Mouse (Mus musculus): ENCODE data around the gene Trim41. TPM values are rescaled to one million over a fixed set of nuclear protein-coding genes. Genes with fewer than 3 reads are reported as not detected.
A peak's percentile ranks its signal among the peaks of the same experiment; 100 is the strongest.

The Trim41 gene
- total RNA-seq, 1 experiment from 2014 or later = 59.4 TPM

GRCm38 (mm10) chr11:48774443-48775298 lies 42.5 kb downstream of the Trim41 start:
- ATAC-seq (replicated peaks; ENCODE audit: insufficient number of reproducible peaks, low FRiP score, low TSS enrichment, poor library complexity, severe bottlenecking) = 0 out of 2 replicates have a peak, but pooled peaks have one; percentile 3

DNA sequence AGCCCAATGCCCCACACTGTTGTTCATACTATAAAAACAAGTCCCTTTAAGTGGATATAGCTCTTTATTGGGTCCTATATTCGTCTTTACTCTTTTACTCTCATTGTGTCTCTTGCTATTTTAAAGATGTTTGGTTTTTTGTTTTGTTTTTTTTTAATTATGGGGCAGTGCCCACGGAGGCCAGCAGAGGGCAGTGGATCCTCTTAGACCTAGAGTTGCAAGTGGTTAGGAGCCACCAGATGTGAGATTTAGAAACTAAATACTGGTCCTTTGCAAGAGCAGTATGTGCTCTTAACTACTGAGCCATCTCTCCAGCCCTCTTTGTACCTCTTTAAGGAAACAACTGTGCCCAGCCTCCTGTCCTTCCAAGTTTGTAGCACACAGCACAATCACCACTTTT lies 45.5 kb downstream of the Trim41 start:
- no peak; the same call in 1 of the 2 replicates for ATAC-seq (replicated peaks; ENCODE audit: insufficient number of reproducible peaks, low FRiP score, low TSS enrichment, poor library complexity, severe bottlenecking)

- peak; percentile 18; the same call in 1 of the 2 replicates for ATAC-seq (replicated peaks; ENCODE audit: insufficient number of reproducible peaks, low FRiP score, low TSS enrichment, poor library complexity, severe bottlenecking)
These were observed 49.8 kb downstream of the Trim41 start for GRCm38 (mm10) chr11:48767195-48767876.

GRCm38 (mm10) chr11:48764119-48764518 lies 53.0 kb downstream of the Trim41 start:
- no peak for ATAC-seq (replicated peaks; ENCODE audit: insufficient number of reproducible peaks, low FRiP score, low TSS enrichment, poor library complexity, severe bottlenecking)

GRCm38 (mm10) chr11:48759021-48759420 lies 58.1 kb downstream of the Trim41 start:
- no peak for ATAC-seq (replicated peaks; ENCODE audit: insufficient number of reproducible peaks, low FRiP score, low TSS enrichment, poor library complexity, severe bottlenecking)

Other genes starting within 250 kb of the Trim41 start
- 995 to 1,435 TPM (median 1,367 TPM) in 3 replicates for gene Rack1, start 17.0 kb downstream of the Trim41 start, total RNA-seq (2017)
- 9.4 to 15.9 TPM (median 15.5 TPM) in 3 replicates for gene Trim7, start 8.8 kb upstream of the Trim41 start, total RNA-seq (2017)
- gene Gm12184, start 9.3 kb upstream of the Trim41 start, total RNA-seq (2017) = 7.5 to 29.4 TPM (median 12.2 TPM) in 3 replicates
- gene Irgm1, start 54.3 kb upstream of the Trim41 start, total RNA-seq (2017) = 36.6 to 51.0 TPM (median 48.9 TPM) in 3 replicates
- gene Gm5431, start 84.9 kb upstream of the Trim41 start, total RNA-seq (2017) = 6.7 to 9.7 TPM (median 8.8 TPM) in 3 replicates
- 32.3 to 73.6 TPM (median 37.8 TPM) in 3 replicates for gene Psme2b, start 128.8 kb upstream of the Trim41 start, total RNA-seq (2017)
- 0.29 to 2.8 TPM (median 0.85 TPM) in 3 replicates for gene Olfr56, start 161.5 kb upstream of the Trim41 start, total RNA-seq (2017)
- gene 9930111J21Rik1, start 162.0 kb upstream of the Trim41 start, total RNA-seq (2017) = 33.5 to 71.5 TPM (median 41.1 TPM) in 3 replicates
- gene Gm12185, start 174.9 kb upstream of the Trim41 start, total RNA-seq (2017) = 0.10 to 1.4 TPM in 2 of 3 replicates, not detected in the other
- 1.3 to 3.0 TPM (median 1.7 TPM) in 3 replicates for gene Tgtp1, start 176.8 kb upstream of the Trim41 start, total RNA-seq (2017)
- gene 9930111J21Rik2, start 233.9 kb upstream of the Trim41 start, total RNA-seq (2017) = 84.2 to 227 TPM (median 114 TPM) in 3 replicates
- gene Tgtp2, start 246.9 kb upstream of the Trim41 start, total RNA-seq (2017) = 15.9 to 85.7 TPM (median 25.2 TPM) in 3 replicates